Mouse (Mus musculus) Patski (cell line): ENCODE data around the gene Vmn2r111. TPM values are rescaled to one million over a fixed set of nuclear protein-coding genes. Genes with fewer than 3 reads are reported as not detected.
"Not testable (repeated sequence)": the region's sequence is repeated elsewhere in the genome, so short reads cannot be mapped to it uniquely, and the experiment has no call there.

Experiments
- ATAC-seq: fragments of 100-300 bp; one replicate; pipeline ENCODE4 v1.8.0; 2021
- CTCF ChIA-PET: fragments of 350-600 bp; sonication (Branson Sonifier 250); formaldehyde crosslinking; loops from one replicate; lab custom pipeline; 2022; ENCODE audit warnings: inconsistent platforms; lab: Charles Lee
- POLR2A ChIA-PET: fragments of 350-600 bp; sonication (Branson Sonifier 250); formaldehyde crosslinking; loops from one replicate; lab custom pipeline; 2022; ENCODE audit warnings: antibody characterized with exemption, inconsistent platforms; lab: Charles Lee
- DNase-seq: peaks from one replicate; pipeline ENCODE4 v3.0.0-alpha.2; 2011; ENCODE audit warnings: low read depth, low spot score
- H3K27me3 ChIP-seq: fragments of 371-371 bp; one replicate; pipeline ENCODE4 v1.5.1; 2021
- CTCF ChIP-seq: fragments of 100-300 bp; IDR thresholded peaks from one replicate; pipeline ENCODE4 v1.5.1; 2021
- in situ Hi-C: fragments of 300-500 bp; cut with MboI; formaldehyde crosslinking; loops from 3 replicates; pipeline ENCODE4 v1.11.1; 2018; ENCODE audit warnings: low pct_unique_long_range_greater_than_20kb, mixed read lengths
- polyA plus RNA-seq: library from polyadenylated mRNA; unstranded; gene quantifications from one replicate; pipeline ENCODE4 v1.2.3, GENCODE M21; 2021

Gene Vmn2r111
- not detected for polyA plus RNA-seq

- POLR2A ChIA-PET, DNase-seq: not testable (repeated sequence)
Observed at GRCm38 (mm10) chr17:22573382-22573781, at the start of gene Vmn2r111. Vmn2r111 (minus strand) TSS chr17:22573482.

GRCm38 (mm10) chr17:22600651-22601050 lies 27.4 kb upstream of the Vmn2r111 start, which contains the start of gene Vmn2r112:
Vmn2r112 (plus strand) TSS chr17:22600951.
- H3K27me3 ChIP-seq, POLR2A ChIA-PET, CTCF ChIA-PET, in situ Hi-C loops, DNase-seq, ATAC-seq: not testable (repeated sequence)

More at GRCm38 (mm10) chr17:22573382-22573781, at the start of gene Vmn2r111:
- in situ Hi-C loops, H3K27me3 ChIP-seq, CTCF ChIA-PET, ATAC-seq: not testable (repeated sequence)

DNA sequence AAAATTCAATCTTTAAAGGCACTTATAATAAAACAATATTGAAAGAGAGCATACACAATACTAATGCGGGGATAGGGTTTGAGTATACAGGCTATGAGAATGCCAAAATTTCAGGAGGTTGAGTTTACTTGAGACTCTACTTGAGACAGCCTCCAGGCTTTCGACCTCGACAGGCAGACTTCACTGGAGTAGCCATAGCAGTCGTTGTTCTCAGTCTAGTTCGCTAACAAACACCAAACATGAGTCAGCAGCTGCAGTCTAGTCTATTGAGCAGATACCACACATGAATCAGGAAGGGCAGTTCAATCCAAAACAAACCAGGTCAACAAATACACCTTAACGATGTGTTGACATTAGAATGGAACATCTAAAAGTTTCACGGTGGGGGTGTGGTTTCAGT lies 52.8 kb downstream of the Vmn2r111 start:
- ATAC-seq, CTCF ChIA-PET, POLR2A ChIA-PET, H3K27me3 ChIP-seq, DNase-seq, in situ Hi-C loops: not testable (repeated sequence)

DNA sequence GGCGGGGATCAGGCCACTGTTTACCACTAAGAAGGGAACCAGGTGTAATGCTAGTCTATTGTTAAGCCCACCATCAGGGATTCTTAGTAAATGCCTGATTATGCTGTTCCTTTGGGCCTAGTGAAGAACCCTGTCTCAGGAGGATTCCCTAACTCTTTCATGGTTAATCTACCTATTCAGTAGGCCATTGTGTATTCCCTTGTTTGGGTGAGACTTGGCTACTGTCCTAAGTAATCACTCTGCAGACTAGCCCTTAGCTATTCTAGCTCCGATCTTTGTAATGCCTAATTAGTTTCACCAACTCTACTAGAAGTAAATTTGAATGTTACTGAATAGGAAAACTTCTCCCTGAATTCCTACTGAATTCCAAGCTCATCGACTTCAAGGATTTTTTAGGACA lies 53.2 kb downstream of the Vmn2r111 start:
- in situ Hi-C loops, H3K27me3 ChIP-seq, ATAC-seq, CTCF ChIA-PET, DNase-seq, POLR2A ChIA-PET: not testable (repeated sequence)

DNA sequence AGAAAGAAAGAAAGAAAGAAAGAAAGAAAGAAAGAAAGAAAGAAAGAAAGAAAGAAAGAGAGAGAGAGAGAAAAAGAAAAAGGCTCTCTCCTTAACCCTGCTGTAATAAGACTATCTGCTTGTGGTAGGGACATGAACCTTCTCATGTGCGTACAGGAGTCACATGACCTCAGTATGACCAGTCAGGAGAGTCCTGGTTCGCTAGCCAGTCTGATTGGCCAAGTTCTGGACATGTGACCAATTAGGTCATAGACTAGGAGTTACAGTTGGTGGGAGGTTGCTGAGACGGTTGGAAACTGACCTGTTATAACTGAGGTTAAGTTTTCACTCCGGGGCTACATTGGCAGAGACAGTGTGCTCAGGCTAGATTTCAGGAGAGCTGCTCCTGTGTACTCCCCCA lies 76.2 kb downstream of the Vmn2r111 start:
- ChIA-PET CTCF (no interaction called here), POLR2A (no interaction called here)
- no peak for TF ChIP-seq CTCF
- DNase-seq (no peak), ATAC-seq (no peak)
- no peaks in the 10 kb centered on the region for H3K27me3 ChIP-seq
- in situ Hi-C loops, result no loop called here

Other genes starting within 250 kb of the Vmn2r111 start
- gene Zfp944, start 212.1 kb downstream of the Vmn2r111 start, polyA plus RNA-seq, result 11.0 TPM
- gene Zfp758, start 212.0 kb downstream of the Vmn2r111 start, polyA plus RNA-seq, result 4.9 TPM
- 13.5 TPM for gene Zfp946, start 149.3 kb downstream of the Vmn2r111 start, polyA plus RNA-seq
- not detected for gene Vmn2r112, start 27.5 kb upstream of the Vmn2r111 start, polyA plus RNA-seq